Mouse (Mus musculus): ENCODE data around the gene Kcne3.
A peak's percentile ranks its signal among the peaks of the same experiment; 100 is the strongest.

Kcne3 gene

GRCm38 (mm10) chr7:100176269-100176668 lies at the start of gene Kcne3:
Gene Kcne3 (plus strand): TSS chr7:100176502.
- no peak for DNase-seq

DNA sequence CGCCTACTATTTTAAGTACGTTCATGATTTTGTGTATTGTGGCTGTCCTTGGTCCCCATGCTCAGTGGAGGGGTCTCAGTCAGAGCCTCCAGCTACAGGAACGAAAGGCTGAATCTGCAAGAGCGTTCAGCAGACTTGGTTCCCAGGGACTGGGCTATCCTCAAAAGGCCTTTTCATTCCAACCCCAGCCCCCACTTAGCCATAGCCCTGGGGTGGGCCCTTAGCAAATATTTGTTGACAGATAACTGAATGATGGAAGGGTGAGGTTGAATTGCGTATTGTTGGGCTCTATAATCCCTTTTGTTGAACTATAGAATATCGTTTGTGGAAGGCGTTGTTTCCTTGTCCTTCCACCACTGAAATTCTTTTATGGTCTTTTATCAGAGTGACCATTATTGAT lies 49.8 kb upstream of the Kcne3 start:
- DNase-seq = no peak

GRCm38 (mm10) chr7:100128262-100129041 lies 47.9 kb upstream of the Kcne3 start:
- no peak for DNase-seq

DNA sequence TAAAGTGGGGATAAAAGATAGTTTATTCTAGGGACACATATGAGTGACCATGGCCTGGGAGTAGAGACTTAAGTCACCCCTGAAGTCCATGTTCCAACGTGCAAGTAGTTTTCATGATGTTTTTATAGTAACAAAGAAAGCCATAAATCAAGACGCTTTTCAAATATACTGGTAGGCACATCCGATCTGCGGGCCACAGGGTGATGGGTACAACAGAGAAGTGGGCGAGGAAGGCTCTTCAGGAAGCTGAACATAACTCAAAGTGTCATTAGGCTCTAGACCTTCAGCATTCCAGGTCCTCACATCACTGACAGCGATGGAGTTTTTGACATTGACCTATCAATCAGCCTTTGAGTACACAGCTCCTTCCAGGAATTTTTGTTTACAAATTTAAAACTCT lies 45.7 kb upstream of the Kcne3 start:
- DNase-seq = no peak

DNA sequence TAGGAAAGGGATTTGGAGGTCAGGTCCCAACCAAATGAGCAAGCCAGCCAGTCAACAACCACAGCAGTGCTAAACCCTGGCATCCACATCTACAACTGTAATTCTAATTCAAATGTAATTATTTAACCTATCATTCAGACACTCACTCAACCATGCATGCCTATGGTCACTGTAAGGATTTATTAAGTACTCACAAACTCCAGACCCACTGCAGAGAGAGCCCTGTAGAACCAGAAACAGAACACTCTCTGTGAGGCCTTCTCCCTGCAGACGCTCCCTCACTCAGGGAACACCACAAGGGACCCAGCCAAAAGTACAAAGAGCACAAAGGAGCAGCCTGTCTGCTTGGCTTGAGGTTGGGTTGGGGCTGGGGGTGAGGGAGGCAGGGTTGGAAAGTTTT lies 43.9 kb upstream of the Kcne3 start:
- no peak for DNase-seq

GRCm38 (mm10) chr7:100137038-100137437 lies 39.3 kb upstream of the Kcne3 start:
- no peak for DNase-seq

- no peak for DNase-seq
Observed at GRCm38 (mm10) chr7:100138075-100138474, 38.2 kb upstream of the Kcne3 start.

- no peak for DNase-seq
Observed at GRCm38 (mm10) chr7:100140591-100140990, 35.7 kb upstream of the Kcne3 start.

- DNase-seq = peak; percentile 19 to 25
Observed at GRCm38 (mm10) chr7:100148586-100148985, 27.7 kb upstream of the Kcne3 start.

DNA sequence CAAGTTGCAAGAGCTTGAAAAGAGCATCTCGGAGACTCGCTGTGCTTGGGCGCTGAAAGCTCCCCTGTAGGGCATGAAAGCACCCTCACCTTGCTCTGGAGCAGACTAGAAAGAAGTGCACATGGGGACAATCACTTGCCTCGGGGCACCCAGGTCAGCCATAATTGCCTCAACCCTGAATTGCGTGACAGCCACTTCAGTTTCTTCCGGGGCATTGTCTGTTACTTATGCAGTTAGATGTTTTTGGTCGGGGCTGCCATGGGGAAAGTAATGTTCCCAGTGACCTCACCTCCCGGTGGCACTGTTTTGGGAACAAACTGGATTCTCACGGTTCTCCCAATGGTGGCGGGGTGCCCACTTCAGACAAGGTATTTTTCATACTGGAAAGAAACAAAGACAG lies 26.2 kb upstream of the Kcne3 start:
- DNase-seq = no peak

DNA sequence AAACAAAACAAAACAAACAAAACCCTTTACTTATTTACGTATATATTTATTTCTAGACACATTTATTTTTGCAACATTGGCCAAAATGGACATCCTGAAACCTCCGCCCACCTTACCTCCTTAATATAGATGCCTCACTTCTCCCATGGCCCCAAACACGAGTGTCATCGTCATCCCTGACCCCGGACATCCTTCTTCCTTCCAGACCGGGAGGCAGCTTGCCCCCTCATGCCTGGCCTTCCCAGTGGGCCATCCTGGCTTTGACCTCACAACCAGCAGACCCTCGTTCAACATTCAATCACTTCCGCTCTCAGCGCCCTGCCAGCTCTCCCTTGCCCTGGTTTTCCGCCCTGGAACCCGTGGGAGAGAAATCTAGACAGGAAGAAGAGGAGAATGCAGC lies 25.7 kb upstream of the Kcne3 start:
- DNase-seq = no peak

- DNase-seq = no peak
Observed at GRCm38 (mm10) chr7:100157669-100158068, 18.6 kb upstream of the Kcne3 start.

GRCm38 (mm10) chr7:100159105-100159841 lies 17.0 kb upstream of the Kcne3 start, which contains the start of gene Lipt2:
Gene Lipt2 (plus strand): TSS chr7:100159277.
- peak; percentile 92 to 96 for DNase-seq

- DNase-seq = no peak
Observed at GRCm38 (mm10) chr7:100160006-100160405, 16.3 kb upstream of the Kcne3 start.

DNA sequence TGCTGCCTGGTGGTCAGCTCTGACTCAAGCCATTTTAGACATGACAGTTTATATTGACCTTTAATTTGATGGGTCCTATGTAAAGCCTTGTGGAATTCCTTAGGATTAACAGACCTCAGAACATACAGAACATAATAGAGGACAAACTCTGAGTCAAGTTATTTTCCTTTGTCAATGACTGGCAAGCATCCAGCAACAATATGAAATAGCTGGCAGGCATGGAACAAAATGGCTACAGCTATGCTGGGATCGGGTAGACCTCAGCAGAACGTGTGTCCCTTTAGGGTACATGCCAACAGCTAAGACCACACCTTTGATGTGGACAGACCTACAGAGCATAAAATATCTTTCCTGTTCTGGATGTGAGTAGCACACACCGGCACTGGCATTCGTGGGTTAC lies 12.8 kb upstream of the Kcne3 start:
- no peak for DNase-seq

GRCm38 (mm10) chr7:100168654-100169053 lies 7.6 kb upstream of the Kcne3 start:
- DNase-seq = no peak

DNA sequence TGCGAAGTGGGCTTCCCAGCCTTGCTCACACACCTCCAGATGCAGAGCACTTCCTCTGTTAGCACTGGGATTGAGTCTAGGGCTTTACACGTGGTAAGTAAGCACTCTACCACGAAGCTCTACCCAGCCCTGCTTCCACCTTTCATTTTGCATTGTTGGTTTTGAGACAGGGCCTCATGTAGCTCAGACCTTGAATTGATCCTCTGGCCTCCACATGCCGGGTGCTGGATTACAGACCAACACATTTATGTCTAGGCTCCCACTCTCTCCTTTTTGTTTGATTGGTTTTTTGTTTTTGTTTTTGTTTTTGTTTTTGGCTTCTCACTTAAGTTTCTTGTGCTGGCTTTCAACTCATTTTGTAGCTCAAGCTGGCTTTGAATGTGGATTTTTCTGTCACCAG lies 5.5 kb upstream of the Kcne3 start:
- DNase-seq = no peak

GRCm38 (mm10) chr7:100178016-100178890 lies 2.0 kb downstream of the Kcne3 start:
- peak; percentile 26 to 31 for DNase-seq

DNA sequence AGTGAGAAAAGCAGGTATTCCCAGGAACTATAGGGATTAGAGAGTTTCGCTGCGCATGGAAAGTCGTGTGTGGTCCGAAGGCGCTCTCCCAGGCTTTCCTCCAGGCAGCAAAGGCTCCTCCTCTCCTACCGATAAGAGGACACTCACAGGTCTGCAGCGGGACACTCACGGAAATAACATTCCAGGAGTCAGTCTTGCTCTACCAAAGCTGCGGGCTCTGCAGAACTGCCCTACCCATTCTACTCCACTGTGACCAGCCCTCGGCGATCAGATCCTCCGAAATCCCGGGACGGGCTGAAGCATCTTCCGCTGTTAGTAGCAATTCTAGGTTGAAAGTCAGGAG lies 2.6 kb downstream of the Kcne3 start:
- no peak for DNase-seq

DNA sequence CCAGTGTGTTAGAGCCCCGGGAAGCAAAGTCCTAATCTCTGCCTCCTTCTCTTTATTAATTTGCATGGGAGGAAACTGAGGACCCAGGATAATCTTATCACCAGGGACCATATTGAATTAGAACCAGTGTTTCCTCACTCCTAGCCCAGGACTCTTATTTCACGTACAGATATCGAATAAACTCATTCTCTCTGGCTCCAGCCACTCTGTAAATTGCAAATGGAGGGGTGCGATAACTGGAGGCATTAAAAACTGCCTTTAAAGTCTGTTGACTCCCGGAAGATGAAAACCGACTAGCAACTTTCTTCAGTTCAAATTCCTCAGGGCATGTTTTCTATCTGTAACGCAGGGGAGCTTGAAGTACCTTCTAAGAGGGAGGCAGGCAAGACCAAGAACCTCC lies 3.1 kb downstream of the Kcne3 start:
- no peak for DNase-seq

- no peak for DNase-seq
Observed at GRCm38 (mm10) chr7:100179836-100180407, 3.6 kb downstream of the Kcne3 start.

GRCm38 (mm10) chr7:100181176-100181575 lies 4.9 kb downstream of the Kcne3 start:
- no peak for DNase-seq

DNA sequence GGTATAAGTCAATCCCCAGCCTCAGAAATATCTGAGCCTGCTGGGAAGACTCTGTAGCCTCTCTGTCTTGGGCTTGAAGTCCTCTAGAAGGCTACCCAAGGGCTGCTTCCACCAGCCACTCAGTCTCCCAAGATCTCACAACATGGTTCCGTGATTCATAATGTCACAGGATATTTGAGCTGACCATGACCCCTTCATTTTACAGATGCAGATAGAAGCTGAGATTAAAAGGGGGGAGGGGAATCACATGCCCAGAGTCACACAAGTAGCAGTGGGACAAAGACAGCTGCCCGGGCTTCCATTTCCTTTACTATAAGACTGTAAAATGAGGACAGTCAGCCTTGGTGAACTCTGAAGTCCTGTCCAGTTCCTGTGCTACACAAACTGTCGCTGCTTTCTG lies 5.3 kb downstream of the Kcne3 start:
- no peak for DNase-seq
